Mouse (Mus musculus) gastrocnemius, adult 8-10 months (tissue): ENCODE results near the gene Lmo1. TPM values are rescaled to one million over a fixed set of nuclear protein-coding genes. Genes with fewer than 3 reads are reported as not detected.

ENCODE experiments used
- DNase-seq, 2 experiments: peaks; one replicate each; pipeline ENCODE4 v3.0.0; 2022; ENCODE audit warnings: low spot score in 2 of 2
- total RNA-seq, 4 experiments: library from RNA; stranded (reverse); gene quantifications; 2 replicates each; pipeline ENCODE4 v1.2.4; 2022

Gene Lmo1
- total RNA-seq, 4 experiments from 2014 or later, result 1.5 to 1.9 (median 1.8) TPM

- DNase-seq, result no peak
These were observed 941 bp upstream of the Lmo1 start for GRCm38 (mm10) chr7:109175670-109176625.

DNA sequence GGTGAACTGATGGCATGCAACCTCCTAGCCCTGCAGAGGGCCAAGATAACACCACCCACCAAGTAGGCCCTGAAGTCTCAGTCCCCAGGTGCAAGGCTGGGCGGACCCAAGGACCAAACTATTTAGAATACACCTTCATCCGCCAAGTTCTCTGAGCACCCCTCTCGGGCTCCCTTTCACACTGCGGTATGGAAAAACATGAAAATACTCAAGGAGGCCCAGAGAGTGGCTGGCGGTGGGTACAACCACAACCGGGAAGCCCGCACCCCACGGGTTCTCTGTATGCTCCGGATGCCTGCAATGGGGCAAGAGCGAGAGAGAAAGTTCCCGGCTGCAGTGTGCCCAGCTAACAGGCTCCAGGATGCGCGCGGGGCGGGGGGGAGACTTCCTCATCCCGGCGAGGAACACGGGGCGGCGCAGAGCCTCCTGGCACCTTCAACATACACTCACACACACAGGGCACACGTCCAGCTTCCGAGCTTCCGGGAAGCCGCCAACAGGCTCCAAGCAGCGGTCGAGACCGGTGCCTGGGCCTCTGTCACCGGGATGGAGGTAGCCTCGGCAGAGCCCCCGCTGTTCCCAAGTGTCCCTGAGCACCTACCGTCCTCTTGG lies 564 bp downstream of the Lmo1 start:
- peak; percentile 20 to 37 for DNase-seq

- DNase-seq, result no peak
These were observed 3.1 kb downstream of the Lmo1 start for GRCm38 (mm10) chr7:109171874-109172273.

- peak; percentile 49 to 59 for DNase-seq
These were observed 4.6 kb downstream of the Lmo1 start for GRCm38 (mm10) chr7:109170441-109170820.

GRCm38 (mm10) chr7:109169505-109170440 lies 5.2 kb downstream of the Lmo1 start:
- DNase-seq, result no peak

- DNase-seq, result no peak
These were observed 6.3 kb downstream of the Lmo1 start for GRCm38 (mm10) chr7:109168716-109169115.

GRCm38 (mm10) chr7:109165931-109166585 lies 8.9 kb downstream of the Lmo1 start:
- no peak for DNase-seq

- no peak for DNase-seq
These were observed 20.7 kb downstream of the Lmo1 start for GRCm38 (mm10) chr7:109154331-109154730.

DNA sequence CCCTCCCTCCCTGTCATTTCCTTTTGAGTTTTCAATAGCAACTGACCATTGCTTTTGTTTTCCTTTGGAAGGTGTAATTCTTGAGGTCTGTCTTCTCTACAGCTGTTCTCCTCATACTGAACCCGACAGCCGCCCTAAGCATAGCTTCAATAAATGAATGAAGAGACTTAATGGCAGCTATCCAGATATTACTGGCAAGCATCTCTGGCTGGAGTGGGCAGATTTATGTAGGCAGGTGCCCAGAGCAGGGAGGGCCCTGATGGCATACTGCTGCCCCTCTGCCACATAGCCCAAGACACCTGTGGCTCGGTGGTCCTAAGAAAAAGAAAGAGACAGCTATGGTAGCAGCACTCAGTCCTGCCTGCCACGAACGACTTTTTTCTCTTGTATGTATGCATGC lies 21.5 kb downstream of the Lmo1 start:
- DNase-seq, result no peak

DNA sequence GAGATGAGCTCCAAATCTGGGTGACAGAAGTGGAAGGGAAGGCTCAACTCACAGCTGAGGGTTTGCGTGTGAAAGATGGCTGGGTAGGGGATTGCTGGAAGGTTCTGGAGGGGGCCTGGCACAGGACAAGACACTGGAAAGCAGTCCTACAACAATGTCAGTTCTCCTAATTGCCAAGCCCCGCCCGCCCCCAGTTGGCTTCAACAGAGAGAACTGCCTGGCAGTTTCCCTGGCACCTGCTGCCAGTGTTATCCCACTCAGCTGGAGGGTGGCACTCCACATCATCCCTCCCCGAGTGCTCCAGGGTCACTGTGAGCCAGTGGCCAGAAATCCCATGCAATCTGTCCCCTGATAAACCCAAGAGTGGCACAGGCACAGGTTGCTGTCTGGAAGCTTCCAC lies 23.9 kb downstream of the Lmo1 start:
- no peak for DNase-seq

- DNase-seq, result no peak
These were observed 29.8 kb downstream of the Lmo1 start for GRCm38 (mm10) chr7:109145211-109145610.

DNA sequence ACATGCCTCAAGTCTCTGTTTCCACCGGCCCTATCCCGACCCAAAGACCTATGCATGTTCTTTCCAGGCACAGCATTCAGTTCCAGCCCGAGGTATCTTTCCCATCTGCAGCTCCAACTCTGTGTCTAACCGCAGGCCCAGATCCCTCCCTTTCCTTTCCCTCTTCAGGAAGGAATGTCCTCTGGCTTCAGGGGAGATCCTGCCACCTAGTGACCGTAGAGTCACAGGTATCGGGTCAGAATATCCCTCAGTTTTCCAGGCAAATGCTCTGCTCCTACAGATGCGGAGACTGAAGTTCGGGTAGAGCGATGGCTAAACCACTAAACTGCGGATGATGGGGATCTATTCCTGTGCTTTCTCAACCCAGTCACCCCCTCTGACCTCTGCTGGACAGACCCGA lies 30.3 kb downstream of the Lmo1 start:
- no peak for DNase-seq

DNA sequence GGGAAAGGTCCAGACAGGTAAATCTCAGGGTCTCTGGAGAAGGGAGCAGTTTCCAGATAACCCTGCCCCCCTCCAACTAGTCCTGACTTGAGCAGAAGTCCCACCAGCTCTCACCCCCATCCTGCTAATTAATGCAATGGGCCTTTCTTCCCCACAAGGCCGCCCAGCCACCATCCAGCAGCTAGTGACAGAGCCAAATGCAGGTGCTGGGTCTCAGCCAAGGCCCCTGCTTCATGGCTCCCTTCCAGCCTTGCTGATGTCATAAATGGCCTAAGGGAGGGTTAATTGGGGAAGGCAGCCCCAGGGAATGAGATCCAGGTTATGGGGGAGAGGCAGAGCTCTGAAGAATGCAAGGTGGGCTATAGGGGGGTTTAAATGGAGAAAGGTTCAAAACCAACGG lies 32.4 kb downstream of the Lmo1 start:
- DNase-seq, result no peak

GRCm38 (mm10) chr7:109141753-109142152 lies 33.3 kb downstream of the Lmo1 start:
- no peak for DNase-seq

- DNase-seq, result no peak
These were observed 34.0 kb downstream of the Lmo1 start for GRCm38 (mm10) chr7:109141054-109141453.

GRCm38 (mm10) chr7:109139405-109139804 lies 35.6 kb downstream of the Lmo1 start:
- DNase-seq, result peak; percentile 69 to 74

- no peak for DNase-seq
These were observed 37.6 kb downstream of the Lmo1 start for GRCm38 (mm10) chr7:109137441-109137840.

DNA sequence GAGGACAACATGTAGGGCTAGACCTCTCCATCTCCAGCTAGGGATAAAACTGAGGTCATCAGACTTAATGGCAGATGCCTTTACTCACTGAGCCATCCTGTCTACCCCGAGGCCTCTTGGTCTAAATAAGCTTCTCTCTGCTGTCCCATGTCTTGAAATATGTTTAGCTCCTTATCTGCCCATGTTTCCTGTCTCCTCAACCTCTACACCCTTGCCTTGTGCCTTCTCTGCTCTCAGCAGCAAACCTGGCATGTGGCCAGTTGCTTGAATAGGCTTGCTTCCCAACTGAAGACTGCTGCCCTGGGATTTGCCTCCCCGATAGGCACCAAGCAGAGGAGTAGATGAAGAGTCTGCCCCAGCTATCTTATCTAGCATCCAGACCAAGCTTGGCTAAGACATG lies 43.4 kb downstream of the Lmo1 start:
- DNase-seq, result no peak

DNA sequence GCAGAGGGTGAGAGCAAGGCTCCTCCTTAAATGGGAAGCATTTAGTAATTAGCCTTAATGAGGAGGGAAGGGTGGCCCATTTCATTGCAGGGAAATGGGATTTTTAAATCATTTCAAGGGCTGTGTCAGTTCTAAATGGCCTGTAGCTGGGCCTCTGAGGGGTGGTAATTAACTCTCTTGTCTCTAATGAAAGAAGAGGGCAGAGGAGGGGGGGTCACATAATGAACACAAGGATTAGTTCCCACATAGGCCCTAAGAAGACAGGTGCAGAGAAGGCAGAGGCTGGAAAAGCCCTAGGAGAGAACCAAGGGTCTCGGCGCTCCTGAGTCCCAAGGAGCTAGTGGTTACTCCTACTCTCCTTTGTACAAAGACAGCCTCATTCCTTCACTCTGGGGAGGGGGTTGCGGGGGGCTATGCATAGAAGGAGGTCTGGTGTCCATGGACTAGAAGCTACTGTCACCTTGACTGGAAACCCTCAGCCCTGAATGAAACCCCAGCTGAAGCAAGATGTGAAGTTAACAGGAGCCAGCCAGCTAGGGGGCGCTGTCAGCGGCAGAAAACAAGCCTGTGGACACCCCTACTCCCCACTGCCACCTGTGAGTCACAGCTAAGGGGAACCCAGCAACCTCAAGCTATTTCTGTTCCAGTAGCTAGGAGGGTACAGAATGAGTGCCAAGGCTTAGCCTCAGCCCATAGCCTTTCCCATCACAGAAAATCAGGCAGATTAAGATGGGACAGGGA lies 44.9 kb downstream of the Lmo1 start:
- no peak for DNase-seq

GRCm38 (mm10) chr7:109129442-109129841 lies 45.6 kb downstream of the Lmo1 start:
- no peak for DNase-seq
